Mouse (Mus musculus) inflammation-experienced regulatory T-cells, adult 6 months (primary cell): Measurements from ENCODE around the gene Fkbp1a. TPM values are rescaled to one million over a fixed set of nuclear protein-coding genes. Genes with fewer than 3 reads are reported as not detected.

Experiments used
- ATAC-seq: one replicate; pipeline ENCODE4 v1.8.0; 2017
- polyA plus RNA-seq, 3 experiments: library from polyadenylated mRNA; unstranded; fragments of 100-300 nt; shearing (Covaris generic); gene quantifications; one replicate each; pipeline ENCODE4 v1.2.1; 2017

Gene Fkbp1a
- polyA plus RNA-seq, 3 experiments from 2014 or later, result 214 to 399 (median 264) TPM

GRCm38 (mm10) chr2:151549615-151550121 lies 7.4 kb downstream of the Fkbp1a start:
- ATAC-seq, result no peak

GRCm38 (mm10) chr2:151562930-151563921 lies 20.9 kb downstream of the Fkbp1a start:
- peak; percentile 88 for ATAC-seq

GRCm38 (mm10) chr2:151564006-151564405 lies 21.7 kb downstream of the Fkbp1a start:
- no peak for ATAC-seq

GRCm38 (mm10) chr2:151564986-151565385 lies 22.7 kb downstream of the Fkbp1a start:
- ATAC-seq, result no peak

GRCm38 (mm10) chr2:151566856-151567255 lies 24.6 kb downstream of the Fkbp1a start:
- no peak for ATAC-seq

GRCm38 (mm10) chr2:151569452-151569851 lies 27.2 kb downstream of the Fkbp1a start:
- peak; percentile 15 for ATAC-seq

- peak; percentile 62 for ATAC-seq
Observed at GRCm38 (mm10) chr2:151571873-151572700, 29.8 kb downstream of the Fkbp1a start, which contains the start of gene Sdcbp2. Gene Sdcbp2 (plus strand): TSS chr2:151572622.

- ATAC-seq, result no peak
Observed at GRCm38 (mm10) chr2:151573667-151574066, 31.4 kb downstream of the Fkbp1a start.

GRCm38 (mm10) chr2:151574607-151575006 lies 32.3 kb downstream of the Fkbp1a start:
- ATAC-seq, result no peak

GRCm38 (mm10) chr2:151575119-151575698 lies 32.9 kb downstream of the Fkbp1a start:
- no peak for ATAC-seq

- peak; percentile 67 for ATAC-seq
Observed at GRCm38 (mm10) chr2:151575699-151576389, 33.6 kb downstream of the Fkbp1a start.

- no peak for ATAC-seq
Observed at GRCm38 (mm10) chr2:151579183-151579582, 36.9 kb downstream of the Fkbp1a start.

- ATAC-seq, result peak; percentile 44
Observed at GRCm38 (mm10) chr2:151580945-151581344, 38.7 kb downstream of the Fkbp1a start.

- ATAC-seq, result peak; percentile 45
Observed at GRCm38 (mm10) chr2:151585934-151586333, 43.7 kb downstream of the Fkbp1a start.

GRCm38 (mm10) chr2:151586807-151587206 lies 44.5 kb downstream of the Fkbp1a start:
- ATAC-seq, result no peak

- ATAC-seq, result no peak
Observed at GRCm38 (mm10) chr2:151587306-151587705, 45.0 kb downstream of the Fkbp1a start.

- ATAC-seq, result no peak
Observed at GRCm38 (mm10) chr2:151598068-151598467, 55.8 kb downstream of the Fkbp1a start.

GRCm38 (mm10) chr2:151602106-151602505 lies 59.8 kb downstream of the Fkbp1a start:
- ATAC-seq, result no peak

GRCm38 (mm10) chr2:151603630-151604029 lies 61.3 kb downstream of the Fkbp1a start:
- no peak for ATAC-seq

- peak; percentile 56 for ATAC-seq
Observed at GRCm38 (mm10) chr2:151605437-151605987, 63.2 kb downstream of the Fkbp1a start.

GRCm38 (mm10) chr2:151608435-151608834 lies 66.2 kb downstream of the Fkbp1a start:
- no peak for ATAC-seq
